Comparison of ENCODE assay signal across 8 mouse cellular contexts in genomic region chr8:122282501-122283355, GRCm38 (mm10). TPM values are rescaled to one million over a fixed set of nuclear protein-coding genes. Genes with fewer than 3 reads are reported as not detected.
DNase-seq lines count a peak whose midpoint lies in the region; ATAC-seq lines count a peak whose summit lies in the region.

No protein-coding gene starts in this region.

- WGBS in heart, embryonic 12.5 days = under 1% methylated on average over 67 of the region's 70 CpGs
- WGBS in macrophage (ENCODE audit: missing documents) = under 1% methylated on average over 59 of the region's 70 CpGs

- no peaks in the 10 kb centered on the region for H3K79me2 ChIP-seq in macrophage (ENCODE audit: inconsistent target)

- intact Hi-C loops in gastrocnemius, postnatal 36 days (cut with DNase I) = no loop called here

- peak overlapping the region; percentile 90 for H3K9ac ChIP-seq in heart, embryonic 12.5 days

- H3K9me3 ChIP-seq in megakaryocyte, embryonic 14.5 days = no peaks in the 10 kb centered on the region
- no peaks in the 10 kb centered on the region for H3K9me3 ChIP-seq in heart, embryonic 12.5 days (replicated peaks)

- peaks cover 76% of the 10 kb centered on the region for H3K4me1 ChIP-seq in megakaryocyte, embryonic 14.5 days
- peaks cover 55% of the 10 kb centered on the region for H3K4me1 ChIP-seq in heart, embryonic 12.5 days (replicated peaks)

- H3K36me3 ChIP-seq in megakaryocyte, embryonic 14.5 days (replicated peaks; ENCODE audit: low read length) = peaks cover 47% of the 10 kb centered on the region
- peaks cover 7% of the 10 kb centered on the region; the same call in 1 of the 2 replicates for H3K36me3 ChIP-seq in heart, embryonic 12.5 days
- no peaks in the 10 kb centered on the region for H3K36me3 ChIP-seq in macrophage (ENCODE audit: inconsistent target)

- H3K4me2 ChIP-seq in heart, embryonic 12.5 days = peak overlapping the region; percentile 94

- no peak for ATAC-seq in megakaryocyte, adult 5-6 weeks (ENCODE audit: poor library complexity, severe bottlenecking)
- ATAC-seq in heart, embryonic 12.5 days (ENCODE audit: insufficient number of reproducible peaks, low FRiP score) = no peak

- no peaks in the 10 kb centered on the region for H3K27me3 ChIP-seq in megakaryocyte, embryonic 14.5 days (replicated peaks)
- no peaks in the 10 kb centered on the region for H3K27me3 ChIP-seq in heart, embryonic 12.5 days (replicated peaks)

- peak overlapping the region; percentile 98 for H3K4me3 ChIP-seq in megakaryocyte, embryonic 14.5 days (replicated peaks)
- peak overlapping the region; percentile 94 for H3K4me3 ChIP-seq in heart, embryonic 12.5 days
- H3K4me3 ChIP-seq in macrophage (ENCODE audit: inconsistent target) = peak overlapping the region; percentile 29

- peak overlapping the region; percentile 86 for H3K27ac ChIP-seq in heart, embryonic 12.5 days (ENCODE audit: poor library complexity, severe bottlenecking)
- H3K27ac ChIP-seq in macrophage = no peak overlapping the region

- DNase-seq in cerebellum, adult 8-10 months = peak; percentile 53
- DNase-seq in kidney, postnatal 10 days = peak; percentile 62
- peak; percentile 56 for DNase-seq in testis, postnatal 14 days (ENCODE audit: low spot score)
- DNase-seq in gastrocnemius, postnatal 36 days = no peak

RNA-seq across cellular contexts. Expression of gene Zfpm1, which starts 0.8 kb away (rescaled TPM):
- 1,238 and 3,030 TPM in 2 replicates for polyA plus RNA-seq in megakaryocyte, embryonic 14.5 days (2012; ENCODE audit: insufficient read depth, low replicate concordance)
- 4.3 and 4.5 TPM in 2 replicates for total RNA-seq in megakaryocyte, adult 5-6 weeks (2015)
- 4.8 and 5.6 TPM in 2 replicates for total RNA-seq in megakaryocyte, adult 5-6 weeks (2017)
- 8.0 and 9.2 TPM in 2 replicates for polyA plus RNA-seq in heart, embryonic 12.5 days (2016; fragmentation: Nextera tagmentation; extraction: Ambion mirVana)
- 1 to 10 TPM in 24 of 26 experiments, under 1 TPM in 1, not detected in 1; 0.81 to 6.1 (median 2.1) TPM for total RNA-seq in macrophage (2018; cell fraction: chromatin; rRNA removed)
- 1 to 10 TPM; 1.3 to 3.4 (median 2.5) TPM for total RNA-seq in macrophage (2018; cell fraction: cytosol; rRNA removed)
- total RNA-seq in macrophage (2018; cell fraction: nucleus; rRNA removed) = 1 to 10 TPM in 25 of 26 experiments, under 1 TPM in 1; 0.32 to 10.0 (median 2.8) TPM
- 2.0 to 3.6 TPM (median 2.3 TPM) in 3 replicates for polyA plus RNA-seq in macrophage (2018)
- total RNA-seq in gastrocnemius, postnatal 36 days (2021) = 1 to 10 TPM; 5.6 to 8.9 TPM

Comparison
In these comparisons a context has a peak if more than half of its experiments do, and no peak if none do; other contexts are left out.
1. H3K4me3 ChIP-seq: peak in every context shown above with its lines; median percentile 98 in megakaryocyte, embryonic 14.5 days; 94 in heart, embryonic 12.5 days; 29 in macrophage.
2. DNase-seq: peak in cerebellum, adult 8-10 months (single experiment), kidney, postnatal 10 days (single experiment) and testis, postnatal 14 days (single experiment); none in gastrocnemius, postnatal 36 days (0 of 2).
3. RNA of gene Zfpm1, which starts 0.8 kb away (polyA plus RNA-seq): 1,238 to 3,030 TPM in megakaryocyte, embryonic 14.5 days; 8.0 to 9.2 TPM in heart, embryonic 12.5 days and 2.0 to 3.6 TPM in macrophage; every median in the first group is over 100 times any median in the second.